Mouse (Mus musculus) thymus, postnatal 36 days (tissue): ENCODE measurements around the gene Tax1bp1.

Experiments
- DNase-seq, 2 experiments: peaks; one replicate each; pipeline ENCODE4 v3.0.0; 2022; ENCODE audit warnings: mixed read lengths in 2 of 2

The Tax1bp1 gene

GRCm38 (mm10) chr6:52712563-52712962 is 966 bp upstream of the Tax1bp1 start:
- no peak for DNase-seq

GRCm38 (mm10) chr6:52713897-52714509 is 474 bp downstream of the Tax1bp1 start:
- DNase-seq, result peak; percentile 79 to 80

GRCm38 (mm10) chr6:52717493-52718192 is 4.1 kb downstream of the Tax1bp1 start:
- no peak for DNase-seq

- DNase-seq, result peak; percentile 39 to 58
Observed at GRCm38 (mm10) chr6:52724805-52725439, 11.4 kb downstream of the Tax1bp1 start.

- no peak for DNase-seq
Observed at GRCm38 (mm10) chr6:52730338-52730737, 16.8 kb downstream of the Tax1bp1 start.

- no peak for DNase-seq
Observed at GRCm38 (mm10) chr6:52734630-52735029, 21.1 kb downstream of the Tax1bp1 start.

- DNase-seq, result no peak
Observed at GRCm38 (mm10) chr6:52752832-52753231, 39.3 kb downstream of the Tax1bp1 start.

GRCm38 (mm10) chr6:52765206-52765605 is 51.7 kb downstream of the Tax1bp1 start:
- DNase-seq, result no peak

- DNase-seq, result no peak
Observed at GRCm38 (mm10) chr6:52770789-52771188, 57.3 kb downstream of the Tax1bp1 start.

GRCm38 (mm10) chr6:52773132-52773531 is 59.6 kb downstream of the Tax1bp1 start:
- DNase-seq, result no peak

- peak in 1 of 2 experiments; percentile 32 for DNase-seq
Observed at GRCm38 (mm10) chr6:52775350-52775749, 61.8 kb downstream of the Tax1bp1 start.

GRCm38 (mm10) chr6:52775956-52776355 is 62.4 kb downstream of the Tax1bp1 start:
- peak; percentile 33 to 41 for DNase-seq

GRCm38 (mm10) chr6:52777034-52777433 is 63.5 kb downstream of the Tax1bp1 start:
- DNase-seq, result no peak

GRCm38 (mm10) chr6:52778523-52778922 is 65.0 kb downstream of the Tax1bp1 start:
- DNase-seq, result no peak

GRCm38 (mm10) chr6:52779546-52779945 is 66.0 kb downstream of the Tax1bp1 start:
- DNase-seq, result no peak

GRCm38 (mm10) chr6:52790316-52790715 is 76.8 kb downstream of the Tax1bp1 start:
- DNase-seq, result no peak

- no peak for DNase-seq
Observed at GRCm38 (mm10) chr6:52790781-52791180, 77.3 kb downstream of the Tax1bp1 start.

- no peak for DNase-seq
Observed at GRCm38 (mm10) chr6:52792455-52792854, 78.9 kb downstream of the Tax1bp1 start.

- no peak for DNase-seq
Observed at GRCm38 (mm10) chr6:52795029-52795841, 81.7 kb downstream of the Tax1bp1 start.

GRCm38 (mm10) chr6:52796035-52796598 is 82.6 kb downstream of the Tax1bp1 start:
- DNase-seq, result no peak

- no peak for DNase-seq
Observed at GRCm38 (mm10) chr6:52796691-52797090, 83.2 kb downstream of the Tax1bp1 start.

GRCm38 (mm10) chr6:52797252-52797800 is 83.8 kb downstream of the Tax1bp1 start:
- DNase-seq, result no peak
